Mouse (Mus musculus) forebrain, embryonic 10.5 days (tissue): ENCODE results near the gene Micall2. TPM values are rescaled to one million over a fixed set of nuclear protein-coding genes. Genes with fewer than 3 reads are reported as not detected.

ENCODE experiments used
- DNase-seq: peaks from one replicate; pipeline ENCODE4 v3.0.0-alpha.2; 2017; ENCODE audit warnings: low spot score; ENCODE audit errors: extremely low spot score
- H3K27ac ChIP-seq: fragments of 300-500 bp; sonication (generic); 2 replicates; pipeline ENCODE4 v1.5.1; 2016; ENCODE audit warnings: mild to moderate bottlenecking
- H3K27me3 ChIP-seq: fragments of 300-500 bp; sonication (generic); 2 replicates; pipeline ENCODE4 v1.6.1; 2016; ENCODE audit warnings: mild to moderate bottlenecking; ENCODE audit not compliant: poor library complexity, severe bottlenecking
- H3K36me3 ChIP-seq: fragments of 300-500 bp; sonication (generic); replicated peaks from 2 replicates; pipeline ENCODE4 v1.6.1; 2016; ENCODE audit warnings: mild to moderate bottlenecking, moderate library complexity
- H3K4me1 ChIP-seq: fragments of 300-500 bp; sonication (generic); 2 replicates; pipeline ENCODE4 v1.6.1; 2016
- H3K4me3 ChIP-seq: fragments of 300-500 bp; sonication (generic); 2 replicates; pipeline ENCODE4 v1.5.1; 2016; ENCODE audit warnings: mild to moderate bottlenecking, moderate library complexity
- H3K9me3 ChIP-seq: fragments of 300-500 bp; sonication (generic); 2 replicates; pipeline ENCODE4 v1.6.1; 2016; ENCODE audit warnings: mild to moderate bottlenecking, moderate library complexity
- WGBS: fragments of 180-500 bp; shearing (Covaris S2); methylation state at CpG from one replicate; pipeline ENCODE4 v1.1.7; 2016; 5-methylcytosine and 5-hydroxymethylcytosine counted together
- microRNA-seq: library from miRNA; unstranded; fragments of <30 nt; microRNA quantifications from one replicate; pipeline ENCODE4, GENCODE M21; 2017
- polyA plus RNA-seq: library from polyadenylated mRNA; unstranded; fragments of >200 nt; fragmentation: Nextera tagmentation; extraction: Ambion mirVana; gene quantifications from 2 replicates; pipeline ENCODE4 v1.2.1, GENCODE M21; 2016

Gene Micall2
- polyA plus RNA-seq, 1 experiment from 2014 or later: 5.9 TPM

GRCm38 (mm10) chr5:139659307-139659706, 76.8 kb downstream of the Micall2 start:
- Histone ChIP-seq H3K4me1 (peaks cover 18% of the 10 kb centered on the region), H3K36me3 (no peaks in the 10 kb centered on the region), H3K9me3 (no peaks in the 10 kb centered on the region), H3K4me3 (peak overlapping the region; percentile 41), H3K27ac (0 out of 2 replicates have a peak overlapping the region, but pooled peaks have one; percentile 40), H3K27me3 (peaks cover 76% of the 10 kb centered on the region)
- DNase-seq: peak; percentile 39
- under 1% methylated on average over 18 of the region's 18 CpGs for WGBS

DNA sequence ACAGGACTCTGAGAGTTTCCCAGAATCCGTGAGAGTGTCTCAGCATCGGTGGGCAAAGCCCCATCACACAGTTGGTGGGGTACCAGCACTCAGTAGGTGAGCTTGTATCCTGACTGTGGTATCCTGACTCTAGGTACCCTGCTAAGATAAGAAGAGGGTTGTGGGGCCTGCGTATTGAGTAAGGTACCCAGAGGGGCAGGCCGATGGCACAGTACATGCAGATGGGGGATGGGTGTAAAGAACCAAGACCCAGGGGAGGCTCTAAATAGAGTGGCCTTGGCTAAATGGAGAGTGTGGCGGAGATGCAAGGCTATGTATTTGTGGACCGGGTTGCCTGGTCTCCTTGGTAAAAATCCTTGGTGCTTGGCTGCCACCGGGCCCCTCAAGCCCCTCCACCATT, 77.3 kb downstream of the Micall2 start:
- Histone ChIP-seq H3K36me3 (no peaks in the 10 kb centered on the region), H3K4me3 (peak overlapping the region; percentile 41), H3K9me3 (no peaks in the 10 kb centered on the region), H3K27ac (0 out of 2 replicates have a peak overlapping the region, but pooled peaks have one; percentile 40), H3K4me1 (peaks cover 18% of the 10 kb centered on the region), H3K27me3 (peaks cover 72% of the 10 kb centered on the region)
- no peak for DNase-seq
- 22% methylated on average over 7 of the region's 7 CpGs for WGBS

GRCm38 (mm10) chr5:139657959-139658602, 78.1 kb downstream of the Micall2 start:
- Histone ChIP-seq H3K9me3 (no peaks in the 10 kb centered on the region), H3K36me3 (no peaks in the 10 kb centered on the region), H3K27me3 (peaks cover 68% of the 10 kb centered on the region), H3K4me1 (peaks cover 21% of the 10 kb centered on the region), H3K27ac (no peak overlapping the region), H3K4me3 (no peak overlapping the region)
- 70% methylated on average over 10 of the region's 10 CpGs for WGBS
- DNase-seq: no peak

Small RNA genes lying within 50 kb of the gene (microRNA-seq; reads per million reads assigned to microRNA genes)
- gene Mir7037: not detected

Other genes starting within 250 kb of the Micall2 start
- 7.7 and 9.4 TPM in 2 replicates for gene Uncx, start 192.8 kb downstream of the Micall2 start, polyA plus RNA-seq
- gene Ints1, start 39.3 kb upstream of the Micall2 start, polyA plus RNA-seq: 41.0 and 43.2 TPM in 2 replicates
- gene Mafk, start 55.2 kb upstream of the Micall2 start, polyA plus RNA-seq: 9.8 and 10.1 TPM in 2 replicates
- gene Tmem184a, start 83.6 kb upstream of the Micall2 start, polyA plus RNA-seq: 1.4 and 1.8 TPM in 2 replicates
- gene Gm26938, start 90.1 kb upstream of the Micall2 start, polyA plus RNA-seq: 0.31 TPM in 1 of 2 replicates, not detected in the other
- 99.7 and 103 TPM in 2 replicates for gene Psmg3, start 90.5 kb upstream of the Micall2 start, polyA plus RNA-seq
- gene Elfn1, start 171.6 kb upstream of the Micall2 start, polyA plus RNA-seq: 0.07 and 0.32 TPM in 2 replicates